Mouse (Mus musculus): ENCODE results near the gene Utf1. TPM values are rescaled to one million over a fixed set of nuclear protein-coding genes. Genes with fewer than 3 reads are reported as not detected.

The Utf1 gene
- polyA plus RNA-seq, 1 experiment from 2014 or later: 0.13 TPM

GRCm38 (mm10) chr7:139994202-139994601, 50.6 kb downstream of the Utf1 start:
- H3K27me3 ChIP-seq (ENCODE audit: control insufficient read depth, insufficient read depth, low read depth, low read length): no peaks in the 10 kb centered on the region
- no peak overlapping the region for H3K4me2 ChIP-seq (ENCODE audit: low read depth, low read length)
- H3K4me3 ChIP-seq (ENCODE audit: low read length): no peak overlapping the region
- H3K9ac ChIP-seq (ENCODE audit: low read length): no peak overlapping the region
- no peak for ATAC-seq (ENCODE audit: low read depth)
- no peaks in the 10 kb centered on the region for H3K4me1 ChIP-seq (replicated peaks; ENCODE audit: control insufficient read depth, insufficient read depth, low read length)
- WGBS: 79% methylated on average over 4 of the region's 4 CpGs
- H3K9me3 ChIP-seq (ENCODE audit: control insufficient read depth, low read length): no peaks in the 10 kb centered on the region
- H3K36me3 ChIP-seq (ENCODE audit: control insufficient read depth, insufficient read depth, low read length): peaks cover 26% of the 10 kb centered on the region
- no peak overlapping the region for H3K27ac ChIP-seq (ENCODE audit: low read length)

GRCm38 (mm10) chr7:139994676-139995075, 51.1 kb downstream of the Utf1 start:
- 38% methylated on average over 3 of the region's 3 CpGs for WGBS
- H3K36me3 ChIP-seq (ENCODE audit: control insufficient read depth, insufficient read depth, low read length): peaks cover 29% of the 10 kb centered on the region

More at GRCm38 (mm10) chr7:139994676-139995075, 51.1 kb downstream of the Utf1 start:
- Histone ChIP-seq H3K4me1 (replicated peaks; ENCODE audit: control insufficient read depth, insufficient read depth, low read length) (no peaks in the 10 kb centered on the region), H3K27me3 (ENCODE audit: control insufficient read depth, insufficient read depth, low read depth, low read length) (no peaks in the 10 kb centered on the region), H3K9me3 (ENCODE audit: control insufficient read depth, low read length) (no peaks in the 10 kb centered on the region), H3K9ac (ENCODE audit: low read length) (no peak overlapping the region), H3K4me3 (ENCODE audit: low read length) (no peak overlapping the region), H3K27ac (ENCODE audit: low read length) (no peak overlapping the region), H3K4me2 (ENCODE audit: low read depth, low read length) (no peak overlapping the region)
- peak; percentile 27; the same call in 1 of the 2 replicates for ATAC-seq (ENCODE audit: low read depth)

MicroRNAs encoded within 50 kb of the gene (microRNA counts, 519-probe panel; counts per million panel counts)
- microRNA mmu-miR-202-3p (1,709 counts per million, percentile 25 among the panel's probes with 10 or more counts), microRNA mmu-miR-202-5p (1,856 counts per million, percentile 30 among the panel's probes with 10 or more counts)

Small RNAs within 50 kb of the gene (microRNA-seq; reads per million reads assigned to microRNA genes)
- gene Mir202 (0.59 reads per million), gene Mir7062 (not detected), gene mmu-mir-7686 (not detected)

Other genes starting within 250 kb of the Utf1 start
- 0.70 TPM in 1 of 2 replicates, not detected in the other for gene Adgra1, start 109.6 kb upstream of the Utf1 start, polyA plus RNA-seq (2015; fragmentation: Nextera tagmentation; extraction: Ambion mirVana)
- 1.1 and 1.8 TPM in 2 replicates for gene Kndc1, start 49.1 kb upstream of the Utf1 start, polyA plus RNA-seq (2015; fragmentation: Nextera tagmentation; extraction: Ambion mirVana)
- 4.1 and 6.2 TPM in 2 replicates for gene 6430531B16Rik, start 35.0 kb downstream of the Utf1 start, polyA plus RNA-seq (2015; fragmentation: Nextera tagmentation; extraction: Ambion mirVana)
- 1.9 and 3.1 TPM in 2 replicates for gene Adam8, start 48.8 kb downstream of the Utf1 start, polyA plus RNA-seq (2015; fragmentation: Nextera tagmentation; extraction: Ambion mirVana)
- 39.8 and 41.8 TPM in 2 replicates for gene Zfp511, start 92.6 kb downstream of the Utf1 start, polyA plus RNA-seq (2015; fragmentation: Nextera tagmentation; extraction: Ambion mirVana)
- gene Tubgcp2, start 92.9 kb downstream of the Utf1 start, polyA plus RNA-seq (2015; fragmentation: Nextera tagmentation; extraction: Ambion mirVana): 50.5 and 50.6 TPM in 2 replicates
- gene Msx3, start 105.3 kb downstream of the Utf1 start, polyA plus RNA-seq (2015; fragmentation: Nextera tagmentation; extraction: Ambion mirVana): not detected in 2 replicates
- gene Caly, start 138.8 kb downstream of the Utf1 start, polyA plus RNA-seq (2015; fragmentation: Nextera tagmentation; extraction: Ambion mirVana): 0.63 and 1.6 TPM in 2 replicates
- gene Prap1, start 149.6 kb downstream of the Utf1 start, polyA plus RNA-seq (2015; fragmentation: Nextera tagmentation; extraction: Ambion mirVana): 0.49 TPM in 1 of 2 replicates, not detected in the other
- gene Fuom, start 158.7 kb downstream of the Utf1 start, polyA plus RNA-seq (2015; fragmentation: Nextera tagmentation; extraction: Ambion mirVana): 18.6 and 21.4 TPM in 2 replicates
- 19.9 and 21.3 TPM in 2 replicates for gene Paox, start 172.0 kb downstream of the Utf1 start, polyA plus RNA-seq (2015; fragmentation: Nextera tagmentation; extraction: Ambion mirVana)
- gene Echs1, start 172.7 kb downstream of the Utf1 start, polyA plus RNA-seq (2015; fragmentation: Nextera tagmentation; extraction: Ambion mirVana): 141 and 148 TPM in 2 replicates
- gene Mtg1, start 193.8 kb downstream of the Utf1 start, polyA plus RNA-seq (2015; fragmentation: Nextera tagmentation; extraction: Ambion mirVana): 20.7 and 24.8 TPM in 2 replicates
- gene Sprn, start 211.1 kb downstream of the Utf1 start, polyA plus RNA-seq (2015; fragmentation: Nextera tagmentation; extraction: Ambion mirVana): 0.25 and 0.41 TPM in 2 replicates
- not detected in 2 replicates for gene Olfr522, start 221.0 kb downstream of the Utf1 start, polyA plus RNA-seq (2015; fragmentation: Nextera tagmentation; extraction: Ambion mirVana)
- gene Olfr523, start 229.4 kb downstream of the Utf1 start, polyA plus RNA-seq (2015; fragmentation: Nextera tagmentation; extraction: Ambion mirVana): not detected in 2 replicates

All from lung, embryonic 16.5 days (tissue).